In the genomic region with DNA sequence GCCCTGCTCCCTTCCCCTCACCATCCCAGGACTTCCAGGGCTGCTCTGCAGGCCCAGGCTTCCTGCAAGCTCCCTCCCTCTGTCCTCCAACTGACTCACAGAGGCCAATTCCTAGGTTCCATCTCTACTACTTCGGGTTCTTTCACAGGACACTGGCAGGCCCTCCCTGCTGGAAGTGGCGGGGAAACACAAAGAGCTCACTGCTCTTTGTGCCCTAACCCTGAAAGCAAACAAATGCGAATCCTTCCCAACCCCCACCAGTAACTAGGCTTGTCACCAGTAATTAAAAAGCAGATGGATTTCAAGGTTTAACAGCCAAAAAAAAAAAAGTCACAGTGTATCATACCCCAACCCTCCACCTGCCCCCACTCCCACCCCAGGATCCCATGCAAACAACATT, we compare ENCODE assay signal across 8 mouse cellular contexts. TPM values are rescaled to one million over a fixed set of nuclear protein-coding genes. Genes with fewer than 3 reads are reported as not detected.
DNase-seq lines count a peak whose midpoint lies in the region; ATAC-seq and TF ChIP-seq lines count a peak whose summit lies in the region.

No protein-coding gene starts in this region.

- no peaks in the 10 kb centered on the region for H3K79me2 ChIP-seq in heart, adult 2 months (replicated peaks; ENCODE audit: control insufficient read depth, insufficient read depth, low read length)
- no peaks in the 10 kb centered on the region for H3K79me2 ChIP-seq in myocyte (ENCODE audit: control insufficient read depth, insufficient read depth)

- H3K4me3 ChIP-seq in heart, embryonic 14.5 days (ENCODE audit: control insufficient read depth in 1 of 2, insufficient read depth in 1 of 2, low read depth in 1 of 2, low read length in 2 of 2): peak overlapping the region in 1 of 2 experiments; percentile 72; a peak in 1 of 4 replicates
- H3K4me3 ChIP-seq in heart, adult 2 months: no peak overlapping the region
- peak overlapping the region; percentile 56 for H3K4me3 ChIP-seq in intestine, embryonic 14.5 days (ENCODE audit: low read depth, low read length)
- peak overlapping the region; percentile 40 for H3K4me3 ChIP-seq in myocyte
- H3K4me3 ChIP-seq in gastrocnemius, adult 2 months: no peak overlapping the region; the same call in 1 of the 2 replicates

- 32% methylated on average over 3 of the region's 3 CpGs for WGBS in heart, embryonic 14.5 days
- 70% methylated on average over 3 of the region's 3 CpGs for WGBS in heart, adult 2 months
- 19% methylated on average over 3 of the region's 3 CpGs for WGBS in intestine, embryonic 14.5 days

- H3K9me3 ChIP-seq in heart, embryonic 14.5 days (ENCODE audit: control insufficient read depth, low read length): no peaks in the 10 kb centered on the region
- H3K9me3 ChIP-seq in intestine, embryonic 14.5 days (ENCODE audit: control insufficient read depth, low read length): no peaks in the 10 kb centered on the region

- no peaks in the 10 kb centered on the region for H3K27me3 ChIP-seq in heart, embryonic 14.5 days (ENCODE audit: control insufficient read depth, insufficient read depth, low read length)
- no peaks in the 10 kb centered on the region for H3K27me3 ChIP-seq in heart, adult 2 months (ENCODE audit: control insufficient read depth, insufficient read depth, low read length)
- no peaks in the 10 kb centered on the region for H3K27me3 ChIP-seq in intestine, embryonic 14.5 days (replicated peaks; ENCODE audit: control insufficient read depth, insufficient read depth, low read length)
- no peaks in the 10 kb centered on the region for H3K27me3 ChIP-seq in myocyte (ENCODE audit: control insufficient read depth, insufficient read depth, insufficient read length)

- TF ChIP-seq EP300 in heart, adult 2 months (IDR thresholded peaks at IDR 0.05; ENCODE audit: insufficient read depth, low read depth, low read length): no peak

- no peak overlapping the region for H3K9ac ChIP-seq in heart, embryonic 14.5 days (ENCODE audit: low read length)
- no peak overlapping the region for H3K9ac ChIP-seq in heart, adult 2 months (ENCODE audit: low read depth, low read length)
- 0 out of 2 replicates have a peak overlapping the region, but pooled peaks have one; percentile 20 for H3K9ac ChIP-seq in intestine, embryonic 14.5 days (ENCODE audit: low read length)

- no peak for ATAC-seq in heart, embryonic 14.5 days (ENCODE audit: insufficient number of reproducible peaks, insufficient read depth, low FRiP score, low read depth)
- no peak for ATAC-seq in intestine, embryonic 14.5 days (replicated peaks; ENCODE audit: low FRiP score, low TSS enrichment, low read depth)

- DNase-seq in heart, adult 2 months: no peak
- DNase-seq in embryo, embryonic 10.5 days (ENCODE audit: low spot score): peak; percentile 83
- DNase-seq in intestine, embryonic 14.5 days (ENCODE audit: low spot score): peak; percentile 63
- no peak for DNase-seq in adrenal gland, adult 18-20 months (ENCODE audit: low spot score in 2 of 2)
- DNase-seq in gastrocnemius, adult 2 months: no peak
- DNase-seq in gastrocnemius, postnatal 25 days: no peak

- H3K27ac ChIP-seq in heart, embryonic 14.5 days (replicated peaks in 1 of 2; ENCODE audit: control insufficient read depth in 1 of 2, insufficient read depth in 1 of 2, low read depth in 2 of 2, low read length in 2 of 2): no peak overlapping the region
- H3K27ac ChIP-seq in heart, adult 2 months: no peak overlapping the region
- H3K27ac ChIP-seq in intestine, embryonic 14.5 days (ENCODE audit: low read depth): no peak overlapping the region; the same call in 1 of the 2 replicates
- no peak overlapping the region for H3K27ac ChIP-seq in gastrocnemius, adult 2 months

- intact Hi-C loops in heart, adult 2 months (cut with DNase I): loop anchor here (10.0 kb wide), 2 partner anchors 89 to 151 kb away; partner anchors contain the start of genes Agtpbp1, Naa35 and Tut7
- intact Hi-C loops in gastrocnemius, adult 2 months (cut with DNase I): no loop called here

- peak overlapping the region; percentile 86 for H3K4me2 ChIP-seq in heart, embryonic 14.5 days (ENCODE audit: low read length)
- peak overlapping the region; percentile 74 for H3K4me2 ChIP-seq in intestine, embryonic 14.5 days (ENCODE audit: low read length)
- H3K4me2 ChIP-seq in myocyte (ENCODE audit: low read depth): peak overlapping the region; percentile 76

- no peak for TF ChIP-seq POLR2A in heart, adult 2 months (IDR thresholded peaks at IDR 0.05; ENCODE audit: insufficient read depth, low read depth, low read length)
- TF ChIP-seq POLR2A in myocyte (IDR thresholded peaks at IDR 0.05; ENCODE audit: insufficient read length, low read depth): no peak

- no peak for TF ChIP-seq CTCF in heart, adult 2 months (IDR thresholded peaks at IDR 0.05)
- TF ChIP-seq CTCF in gastrocnemius, adult 2 months (IDR thresholded peaks at IDR 0.05): no peak

- H3ac ChIP-seq in myocyte (ENCODE audit: control insufficient read depth, insufficient read length): no peak overlapping the region

- H3K4me1 ChIP-seq in heart, embryonic 14.5 days (ENCODE audit: control insufficient read depth in 2 of 2, insufficient read depth in 2 of 2, low read length in 2 of 2): peaks cover 2 to 7% of the 10 kb centered on the region in 2 experiments; a peak in 2 of 4 replicates
- no peaks in the 10 kb centered on the region for H3K4me1 ChIP-seq in heart, adult 2 months (ENCODE audit: control insufficient read depth, insufficient read depth, low read length)
- H3K4me1 ChIP-seq in intestine, embryonic 14.5 days (replicated peaks; ENCODE audit: control insufficient read depth, insufficient read depth, low read length): peaks cover 19% of the 10 kb centered on the region

- H3K36me3 ChIP-seq in heart, embryonic 14.5 days (ENCODE audit: control insufficient read depth, insufficient read depth, low read length): no peaks in the 10 kb centered on the region
- H3K36me3 ChIP-seq in heart, adult 2 months (ENCODE audit: control insufficient read depth, insufficient read depth, low read length): no peaks in the 10 kb centered on the region
- H3K36me3 ChIP-seq in intestine, embryonic 14.5 days (ENCODE audit: control insufficient read depth, insufficient read depth, low read length): no peaks in the 10 kb centered on the region
- no peaks in the 10 kb centered on the region for H3K36me3 ChIP-seq in myocyte (ENCODE audit: control insufficient read depth, insufficient read depth)

TF ChIP-seq in myocyte, 11 proteins besides CTCF, POLR2A, EP300 and RAD21 (continues in another document):
- TF ChIP-seq E2F4 (IDR thresholded peaks at IDR 0.05; ENCODE audit: insufficient read depth) (no peak), POLR2AphosphoS2 (IDR thresholded peaks at IDR 0.05; ENCODE audit: insufficient read length, low read depth) (no peak), TCF12 (IDR thresholded peaks at IDR 0.05; ENCODE audit: insufficient read depth, poor library complexity, severe bottlenecking) (no peak), USF1 (IDR thresholded peaks at IDR 0.05; ENCODE audit: low read depth) (no peak), MYOG (IDR thresholded peaks at IDR 0.05; ENCODE audit: control insufficient read depth in 1 of 3, insufficient read depth in 1 of 3, insufficient read length in 2 of 3, low read depth in 2 of 3) (no peak), MAX (IDR thresholded peaks at IDR 0.05; ENCODE audit: low read depth) (no peak), REST (IDR thresholded peaks at IDR 0.05; ENCODE audit: insufficient read depth, insufficient read length) (no peak), SRF (IDR thresholded peaks at IDR 0.05; ENCODE audit: control insufficient read depth, insufficient read length, low read depth) (no peak)

RNA-seq across cellular contexts. Expression of gene Golm1, which starts 1.4 kb away (rescaled TPM):
- polyA plus RNA-seq in heart, embryonic 14.5 days (2014; fragmentation: Nextera tagmentation; extraction: Ambion mirVana): 46.6 and 49.2 TPM in 2 replicates
- 10 to 100 TPM; 11.4 to 16.2 TPM for total RNA-seq in heart, adult 2 months (2021)
- 6.5 and 8.8 TPM in 2 replicates for polyA plus RNA-seq in heart, adult 2 months (2012; rRNA removed)
- 86.5 and 88.7 TPM in 2 replicates for polyA plus RNA-seq in intestine, embryonic 14.5 days (2014; fragmentation: Nextera tagmentation; extraction: Ambion mirVana)
- polyA plus RNA-seq in myocyte (2012; fragmentation: generic; extraction: Trizol): 4.8 TPM
- 1 to 10 TPM; 4.9 to 8.2 TPM for total RNA-seq in adrenal gland, adult 18-20 months (2021)
- total RNA-seq in gastrocnemius, adult 2 months (2021): 10 to 100 TPM in 1 of 2 experiments, 1 to 10 TPM in 1; 4.5 to 11.5 TPM
- 1 to 10 TPM; 5.0 to 6.5 TPM for total RNA-seq in gastrocnemius, postnatal 25 days (2021)

RNA-seq across cellular contexts. Expression of gene 4921517D22Rik, which starts 19.7 kb away (rescaled TPM):
- polyA plus RNA-seq in heart, embryonic 14.5 days (2014; fragmentation: Nextera tagmentation; extraction: Ambion mirVana): not detected in 2 replicates
- not detected for total RNA-seq in heart, adult 2 months (2021)
- polyA plus RNA-seq in heart, adult 2 months (2012; rRNA removed): not detected in 2 replicates
- polyA plus RNA-seq in intestine, embryonic 14.5 days (2014; fragmentation: Nextera tagmentation; extraction: Ambion mirVana): not detected in 2 replicates
- polyA plus RNA-seq in myocyte (2012; fragmentation: generic; extraction: Trizol): not detected
- not detected for total RNA-seq in adrenal gland, adult 18-20 months (2021)
- not detected for total RNA-seq in gastrocnemius, adult 2 months (2021)
- not detected for total RNA-seq in gastrocnemius, postnatal 25 days (2021)

RNA-seq across cellular contexts. Expression of gene Spata31d1a, which starts 35.9 kb away (rescaled TPM):
- 0.05 TPM in 1 of 2 replicates, not detected in the other for polyA plus RNA-seq in heart, embryonic 14.5 days (2014; fragmentation: Nextera tagmentation; extraction: Ambion mirVana)
- not detected for total RNA-seq in heart, adult 2 months (2021)
- polyA plus RNA-seq in heart, adult 2 months (2012; rRNA removed): 0.09 and 0.14 TPM in 2 replicates
- polyA plus RNA-seq in intestine, embryonic 14.5 days (2014; fragmentation: Nextera tagmentation; extraction: Ambion mirVana): 0.07 TPM in 1 of 2 replicates, not detected in the other
- polyA plus RNA-seq in myocyte (2012; fragmentation: generic; extraction: Trizol): not detected
- not detected for total RNA-seq in adrenal gland, adult 18-20 months (2021)
- not detected for total RNA-seq in gastrocnemius, adult 2 months (2021)
- not detected for total RNA-seq in gastrocnemius, postnatal 25 days (2021)

RNA-seq across cellular contexts. Expression of gene Spata31d1b, which starts 37.9 kb away (rescaled TPM):
- not detected in 2 replicates for polyA plus RNA-seq in heart, embryonic 14.5 days (2014; fragmentation: Nextera tagmentation; extraction: Ambion mirVana)
- not detected for total RNA-seq in heart, adult 2 months (2021)
- polyA plus RNA-seq in heart, adult 2 months (2012; rRNA removed): 0.03 and 0.04 TPM in 2 replicates
- not detected in 2 replicates for polyA plus RNA-seq in intestine, embryonic 14.5 days (2014; fragmentation: Nextera tagmentation; extraction: Ambion mirVana)
- not detected for polyA plus RNA-seq in myocyte (2012; fragmentation: generic; extraction: Trizol)
- total RNA-seq in adrenal gland, adult 18-20 months (2021): not detected
- total RNA-seq in gastrocnemius, adult 2 months (2021): not detected
- total RNA-seq in gastrocnemius, postnatal 25 days (2021): not detected

RNA-seq across cellular contexts. Expression of gene Spata31d1d, which starts 57.3 kb away (rescaled TPM):
- polyA plus RNA-seq in heart, embryonic 14.5 days (2014; fragmentation: Nextera tagmentation; extraction: Ambion mirVana): not detected in 2 replicates
- total RNA-seq in heart, adult 2 months (2021): not detected
- 0.04 and 0.06 TPM in 2 replicates for polyA plus RNA-seq in heart, adult 2 months (2012; rRNA removed)
- not detected in 2 replicates for polyA plus RNA-seq in intestine, embryonic 14.5 days (2014; fragmentation: Nextera tagmentation; extraction: Ambion mirVana)
- polyA plus RNA-seq in myocyte (2012; fragmentation: generic; extraction: Trizol): not detected
- not detected for total RNA-seq in adrenal gland, adult 18-20 months (2021)
- not detected for total RNA-seq in gastrocnemius, adult 2 months (2021)
- total RNA-seq in gastrocnemius, postnatal 25 days (2021): not detected

Comparison
In these comparisons a context has a peak if more than half of its experiments do, and no peak if none do; other contexts are left out.
1. H3K4me3 ChIP-seq: peak in intestine, embryonic 14.5 days (single experiment) and myocyte (single experiment); none in heart, adult 2 months (single experiment) and gastrocnemius, adult 2 months (single experiment).
2. DNase-seq: peak in embryo, embryonic 10.5 days (single experiment) and intestine, embryonic 14.5 days (single experiment); none in heart, adult 2 months (0 of 2), adrenal gland, adult 18-20 months (0 of 2), gastrocnemius, adult 2 months (single experiment) and gastrocnemius, postnatal 25 days (single experiment).
3. Peak in every context shown above with its lines, with median percentiles within 50 percentile points of each other: H3K4me2 ChIP-seq.